Mouse (Mus musculus): ENCODE measurements around the gene E130114P18Rik.

E130114P18Rik gene

GRCm38 (mm10) chr4:97777706-97778176, at the start of gene E130114P18Rik:
TSS of gene E130114P18Rik (minus strand) at chr4:97778078.
- no peak for DNase-seq (ENCODE audit: low read depth, low spot score)

- DNase-seq (ENCODE audit: low read depth, low spot score): no peak
These were observed 49.2 kb upstream of the E130114P18Rik start for GRCm38 (mm10) chr4:97827115-97827514.

- DNase-seq (ENCODE audit: low read depth, low spot score): no peak
These were observed 48.0 kb upstream of the E130114P18Rik start for GRCm38 (mm10) chr4:97825841-97826240.

- no peak for DNase-seq (ENCODE audit: low read depth, low spot score)
These were observed 47.6 kb upstream of the E130114P18Rik start for GRCm38 (mm10) chr4:97825432-97825831.

GRCm38 (mm10) chr4:97824451-97824850, 46.6 kb upstream of the E130114P18Rik start:
- no peak for DNase-seq (ENCODE audit: low read depth, low spot score)

GRCm38 (mm10) chr4:97823512-97823911, 45.6 kb upstream of the E130114P18Rik start:
- DNase-seq (ENCODE audit: low read depth, low spot score): no peak

GRCm38 (mm10) chr4:97821556-97822251, 43.8 kb upstream of the E130114P18Rik start:
- DNase-seq (ENCODE audit: low read depth, low spot score): no peak

GRCm38 (mm10) chr4:97820474-97821259, 42.8 kb upstream of the E130114P18Rik start:
- DNase-seq (ENCODE audit: low read depth, low spot score): no peak

- no peak for DNase-seq (ENCODE audit: low read depth, low spot score)
These were observed 41.2 kb upstream of the E130114P18Rik start for GRCm38 (mm10) chr4:97819101-97819500.

GRCm38 (mm10) chr4:97818498-97818897, 40.6 kb upstream of the E130114P18Rik start:
- DNase-seq (ENCODE audit: low read depth, low spot score): no peak

GRCm38 (mm10) chr4:97817741-97818140, 39.9 kb upstream of the E130114P18Rik start:
- DNase-seq (ENCODE audit: low read depth, low spot score): no peak

- DNase-seq (ENCODE audit: low read depth, low spot score): no peak
These were observed 38.9 kb upstream of the E130114P18Rik start for GRCm38 (mm10) chr4:97816753-97817152.

GRCm38 (mm10) chr4:97816001-97816400, 38.1 kb upstream of the E130114P18Rik start:
- no peak for DNase-seq (ENCODE audit: low read depth, low spot score)

- no peak for DNase-seq (ENCODE audit: low read depth, low spot score)
These were observed 36.6 kb upstream of the E130114P18Rik start for GRCm38 (mm10) chr4:97814515-97814914.

GRCm38 (mm10) chr4:97813996-97814395, 36.1 kb upstream of the E130114P18Rik start:
- no peak for DNase-seq (ENCODE audit: low read depth, low spot score)

GRCm38 (mm10) chr4:97813035-97813434, 35.2 kb upstream of the E130114P18Rik start:
- DNase-seq (ENCODE audit: low read depth, low spot score): no peak

- DNase-seq (ENCODE audit: low read depth, low spot score): no peak
These were observed 32.6 kb upstream of the E130114P18Rik start for GRCm38 (mm10) chr4:97810348-97810939.

- DNase-seq (ENCODE audit: low read depth, low spot score): no peak
These were observed 31.9 kb upstream of the E130114P18Rik start for GRCm38 (mm10) chr4:97809582-97810295.

- DNase-seq (ENCODE audit: low read depth, low spot score): no peak
These were observed 31.0 kb upstream of the E130114P18Rik start for GRCm38 (mm10) chr4:97808885-97809284.

GRCm38 (mm10) chr4:97806924-97807323, 29.0 kb upstream of the E130114P18Rik start:
- DNase-seq (ENCODE audit: low read depth, low spot score): no peak

GRCm38 (mm10) chr4:97805896-97806808, 28.3 kb upstream of the E130114P18Rik start:
- no peak for DNase-seq (ENCODE audit: low read depth, low spot score)
